Mouse (Mus musculus) thymus, postnatal 25 days (tissue): ENCODE results near the gene Cdh13.

Experiments
- DNase-seq: peaks from one replicate; pipeline ENCODE4 v3.0.0; 2022

Gene Cdh13

DNA sequence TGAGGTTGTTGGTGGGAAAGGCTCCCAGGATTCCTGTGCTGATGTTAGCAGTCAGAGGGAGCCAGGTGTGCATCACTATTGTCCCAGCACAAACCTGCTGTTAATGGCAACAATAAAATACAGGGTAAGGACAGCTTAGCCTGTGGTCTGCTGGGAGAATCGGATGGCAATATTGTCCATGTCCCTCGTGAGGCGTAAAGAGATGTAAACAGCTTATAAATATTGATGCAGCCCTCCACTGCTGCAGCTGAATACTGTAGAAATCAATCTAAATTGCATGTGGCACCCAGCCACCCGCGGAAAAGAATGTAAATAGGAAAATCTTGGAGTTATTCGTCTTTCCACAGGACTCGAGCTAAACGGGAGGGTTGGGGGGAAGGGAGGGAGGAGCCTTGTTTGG is 844.3 kb downstream of the Cdh13 start:
- no peak for DNase-seq

- DNase-seq, result no peak
Measured at GRCm38 (mm10) chr8:119128266-119128665, 844.7 kb downstream of the Cdh13 start.

- DNase-seq, result no peak
Measured at GRCm38 (mm10) chr8:119156454-119156921, 873.0 kb downstream of the Cdh13 start.

DNA sequence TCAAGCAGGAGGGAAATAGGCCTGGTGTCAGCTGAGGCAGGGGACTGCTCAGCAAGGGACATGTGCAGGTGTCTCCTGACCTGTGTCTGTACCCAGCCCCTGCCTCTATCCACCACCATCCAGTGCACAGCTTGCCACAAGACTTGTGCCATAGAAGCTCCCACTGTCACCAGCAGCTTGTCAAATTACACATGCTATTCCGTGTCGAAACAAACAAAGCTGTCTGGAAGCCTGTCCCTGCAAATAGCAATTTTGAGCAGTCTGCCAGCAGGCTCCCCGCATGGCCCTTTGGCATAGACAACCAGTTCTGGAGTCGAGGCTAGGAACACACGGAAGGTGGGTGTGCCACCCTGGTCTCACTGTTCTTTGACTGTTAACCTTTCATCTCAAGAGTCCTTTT is 875.1 kb downstream of the Cdh13 start:
- DNase-seq, result no peak

GRCm38 (mm10) chr8:119159794-119160193 is 876.3 kb downstream of the Cdh13 start:
- DNase-seq, result no peak

- DNase-seq, result no peak
Measured at GRCm38 (mm10) chr8:119164076-119164475, 880.5 kb downstream of the Cdh13 start.

DNA sequence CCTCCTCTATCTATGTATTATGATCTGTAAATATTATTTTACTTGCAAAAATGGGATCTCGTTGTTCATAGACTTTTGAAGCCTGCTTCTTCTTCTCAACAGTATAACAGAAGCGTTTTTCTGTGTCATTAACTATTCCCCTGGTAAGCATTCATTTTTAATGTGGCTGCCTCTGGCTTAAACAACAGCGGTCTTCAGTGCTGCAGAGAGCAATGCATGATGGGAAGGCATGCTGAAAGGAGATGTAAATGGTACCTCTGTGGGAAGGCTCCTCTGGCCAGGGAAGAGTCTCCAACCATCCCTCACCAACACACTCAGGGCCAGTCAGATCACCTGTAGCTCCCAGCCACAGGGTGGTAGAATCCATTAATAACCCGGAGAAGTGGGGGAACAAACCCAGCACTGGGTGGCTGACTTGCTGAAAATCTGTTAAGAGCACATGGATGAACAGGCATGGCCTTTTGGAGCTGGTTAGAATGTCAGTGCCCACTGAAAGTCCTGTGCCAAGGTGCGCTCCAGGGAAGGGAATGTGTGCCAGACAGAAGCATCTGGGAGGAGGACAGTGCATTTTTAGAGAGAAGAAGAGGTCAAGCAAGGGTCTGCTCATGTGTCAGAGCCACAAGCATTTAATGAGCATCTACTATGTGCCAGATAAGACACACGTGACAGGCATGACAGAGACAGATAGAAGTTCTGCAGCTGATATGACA is 893.8 kb downstream of the Cdh13 start:
- DNase-seq, result no peak

DNA sequence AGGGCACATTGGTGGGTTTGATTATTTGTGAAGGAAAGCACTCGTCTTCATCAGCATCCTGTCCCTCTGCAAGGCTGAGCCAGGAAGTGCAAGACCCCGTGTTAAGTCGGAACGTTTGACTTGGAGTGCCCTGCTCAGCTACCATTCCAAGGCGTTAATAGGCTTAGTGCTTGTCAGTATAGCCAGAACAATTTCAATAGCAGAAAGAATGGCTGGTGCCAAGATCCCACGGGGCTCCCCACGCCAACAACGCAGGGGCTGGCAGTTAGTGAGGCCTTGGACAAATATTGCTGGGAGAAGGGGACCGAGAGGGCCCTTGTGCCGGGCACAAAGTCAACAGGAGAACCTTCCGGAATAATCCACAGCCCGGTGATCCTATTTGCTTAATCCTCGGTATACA is 897.1 kb downstream of the Cdh13 start:
- DNase-seq, result no peak

GRCm38 (mm10) chr8:119195695-119196094 is 912.2 kb downstream of the Cdh13 start:
- DNase-seq, result no peak

DNA sequence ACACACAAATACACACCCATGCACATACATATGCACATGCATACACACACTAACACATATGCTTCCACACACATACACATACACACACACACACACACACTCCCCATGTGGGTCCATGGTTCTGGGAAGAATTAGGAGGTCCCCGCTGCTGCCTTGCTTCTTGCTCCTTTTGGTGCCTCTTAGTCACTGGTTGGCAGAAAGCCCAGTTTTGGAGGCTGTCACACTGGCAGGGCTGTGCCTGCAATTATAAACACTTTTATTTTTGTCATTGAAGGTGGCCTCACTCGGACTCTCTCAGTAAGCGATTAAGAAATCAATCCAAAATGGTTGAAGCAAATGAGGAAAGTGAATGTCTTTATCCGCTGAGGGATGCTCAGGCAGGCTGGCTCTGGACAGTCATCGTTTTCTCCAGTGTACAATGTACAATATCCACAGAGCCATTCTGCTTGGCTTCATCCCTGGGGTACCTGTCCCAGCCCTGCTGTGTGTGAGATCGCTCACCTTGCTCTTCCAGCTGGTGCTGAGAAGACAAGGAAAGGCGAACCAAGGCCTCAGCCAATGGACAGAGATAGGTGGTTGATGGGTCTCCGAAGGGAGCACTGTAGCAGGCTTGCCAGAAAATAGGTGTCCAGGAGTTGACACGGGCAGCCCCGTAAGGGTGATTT is 913.1 kb downstream of the Cdh13 start:
- DNase-seq, result no peak

- DNase-seq, result no peak
Measured at GRCm38 (mm10) chr8:119208567-119208966, 925.0 kb downstream of the Cdh13 start.

DNA sequence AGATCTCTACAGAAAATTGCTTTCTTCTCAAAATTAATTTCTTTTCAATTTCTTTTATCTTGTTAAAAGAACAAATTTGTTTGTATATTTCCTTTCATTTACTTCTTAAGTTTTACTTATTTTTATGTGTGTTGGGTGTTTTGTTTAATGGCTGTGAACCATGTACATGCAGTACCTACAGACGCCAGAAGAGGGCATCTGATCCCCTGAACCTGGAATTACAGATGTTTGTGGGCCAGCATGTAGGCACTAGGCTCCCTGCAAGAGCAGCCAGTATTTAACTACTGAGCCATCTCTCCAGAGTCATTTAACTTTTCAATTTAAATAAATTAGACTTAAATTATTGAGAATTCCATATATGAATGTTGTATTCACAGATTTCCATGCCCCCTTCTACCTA is 941.0 kb downstream of the Cdh13 start:
- peak; percentile 25 for DNase-seq

DNA sequence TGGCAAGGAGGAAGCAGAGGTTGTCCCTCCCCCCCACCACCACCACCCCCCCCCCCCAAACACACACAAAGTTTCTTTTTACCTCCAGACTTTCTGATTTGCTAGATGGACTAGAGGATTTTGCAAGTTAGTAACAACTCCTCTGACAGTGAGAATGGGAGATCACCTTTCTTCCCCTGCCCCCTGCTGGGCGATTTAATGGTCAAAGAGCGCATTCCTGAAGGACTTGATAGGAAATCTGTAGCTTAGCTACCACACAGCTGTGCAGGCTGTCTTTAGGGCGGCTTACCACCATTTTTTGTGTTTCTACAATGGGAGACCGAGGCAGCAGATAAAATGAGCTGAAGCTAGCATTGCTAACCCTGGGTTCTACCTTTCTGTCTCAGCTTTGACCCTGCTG is 961.6 kb downstream of the Cdh13 start:
- DNase-seq, result no peak

DNA sequence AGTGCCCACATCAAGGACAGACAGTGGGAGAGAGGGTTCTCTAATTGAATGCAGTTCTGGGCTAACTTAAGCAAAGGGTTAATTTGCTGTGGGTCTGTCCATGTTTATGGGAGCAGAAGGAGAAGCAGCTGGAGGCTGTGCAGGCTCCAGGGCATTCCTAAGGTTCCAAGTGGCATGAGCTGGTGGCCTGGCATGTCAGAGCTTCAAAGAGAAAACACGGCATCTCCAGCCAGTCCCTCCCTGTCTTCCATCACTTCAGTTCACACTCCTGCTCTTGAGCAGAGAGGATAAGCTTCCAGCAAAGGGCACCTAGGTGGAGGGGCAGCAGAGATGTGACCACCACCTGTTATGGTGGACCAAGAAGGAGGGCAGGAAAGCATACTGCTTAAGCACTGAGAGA is 962.1 kb downstream of the Cdh13 start:
- no peak for DNase-seq

DNA sequence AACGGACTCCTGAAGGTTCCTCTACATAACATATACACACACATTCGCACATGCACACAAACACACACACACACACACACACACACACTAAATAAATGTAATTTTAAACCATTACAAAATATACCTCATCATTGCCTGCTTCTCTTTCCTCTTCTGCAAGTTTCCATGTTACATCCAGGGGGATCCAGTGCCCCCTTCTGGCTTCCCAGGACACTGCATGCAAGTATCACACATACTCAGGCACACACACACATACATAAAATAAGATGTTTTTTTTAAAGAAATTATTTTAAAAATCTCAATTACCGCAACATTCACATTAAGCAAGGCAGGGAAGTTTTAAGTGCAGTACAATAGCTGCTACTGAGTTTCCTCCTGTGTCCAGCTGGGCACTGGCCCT is 970.8 kb downstream of the Cdh13 start:
- no peak for DNase-seq

DNA sequence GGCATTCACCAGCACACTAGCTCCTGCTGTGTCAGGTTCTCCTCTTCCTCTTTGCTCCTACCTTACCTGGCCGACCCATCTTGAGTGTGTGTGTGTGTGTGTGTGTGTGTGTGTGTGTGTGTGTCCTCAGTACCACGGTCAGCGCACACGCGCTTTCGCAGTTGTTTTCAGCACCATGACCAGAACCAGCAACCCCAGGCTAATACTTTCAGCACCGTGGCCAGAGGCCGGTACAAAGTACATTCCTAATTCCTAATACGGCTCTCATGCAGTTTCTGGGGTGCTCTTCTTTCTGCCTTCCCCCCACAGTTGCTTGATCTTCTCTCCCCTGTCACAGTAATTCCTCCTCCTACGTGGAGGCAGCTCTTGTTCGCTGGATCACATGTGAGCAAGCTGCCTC is 975.1 kb downstream of the Cdh13 start:
- DNase-seq, result no peak

- no peak for DNase-seq
Measured at GRCm38 (mm10) chr8:119263750-119264149, 980.2 kb downstream of the Cdh13 start.

DNA sequence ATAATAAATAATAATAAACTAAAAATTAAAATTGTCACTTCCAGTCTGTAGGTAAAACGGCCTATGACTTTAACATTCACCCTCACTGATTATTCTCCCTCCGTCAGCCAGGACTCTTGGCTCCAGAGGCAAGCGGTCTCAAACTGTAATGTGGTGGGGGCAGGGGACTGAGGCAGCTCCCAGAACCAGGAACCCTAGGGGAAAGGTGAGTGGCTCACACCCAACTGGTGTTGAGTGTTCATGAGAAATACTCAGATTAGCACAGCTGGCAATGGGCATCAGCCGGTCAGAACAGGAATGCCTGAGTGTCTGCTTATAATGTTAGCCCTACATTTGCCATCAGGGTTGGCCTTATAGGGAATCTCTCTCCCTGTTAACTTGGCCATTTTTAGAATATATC is 982.8 kb downstream of the Cdh13 start:
- no peak for DNase-seq

- no peak for DNase-seq
Measured at GRCm38 (mm10) chr8:119269576-119269975, 986.0 kb downstream of the Cdh13 start.

DNA sequence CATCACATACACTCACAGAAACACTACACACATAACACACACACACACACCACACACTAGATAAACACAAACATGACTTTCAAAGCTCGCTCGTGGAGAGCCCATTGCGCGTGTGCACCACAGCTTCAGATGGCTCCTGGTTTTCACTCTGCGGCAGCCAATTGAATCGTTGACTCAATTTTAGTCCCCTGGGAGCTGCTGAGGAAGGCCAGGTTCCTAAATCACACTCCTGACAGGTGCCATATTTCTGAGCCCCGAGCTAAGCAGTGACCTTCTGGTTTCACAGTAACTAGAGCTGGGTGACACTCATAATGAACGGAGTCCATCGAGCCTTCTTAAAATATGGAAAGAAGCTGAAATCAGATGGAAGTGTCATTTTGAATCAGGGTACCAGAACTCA is 986.8 kb downstream of the Cdh13 start:
- no peak for DNase-seq

GRCm38 (mm10) chr8:119272891-119273290 is 989.4 kb downstream of the Cdh13 start:
- DNase-seq, result no peak

- DNase-seq, result no peak
Measured at GRCm38 (mm10) chr8:119275442-119275841, 991.9 kb downstream of the Cdh13 start.

- DNase-seq, result no peak
Measured at GRCm38 (mm10) chr8:119277047-119277451, 993.5 kb downstream of the Cdh13 start.

DNA sequence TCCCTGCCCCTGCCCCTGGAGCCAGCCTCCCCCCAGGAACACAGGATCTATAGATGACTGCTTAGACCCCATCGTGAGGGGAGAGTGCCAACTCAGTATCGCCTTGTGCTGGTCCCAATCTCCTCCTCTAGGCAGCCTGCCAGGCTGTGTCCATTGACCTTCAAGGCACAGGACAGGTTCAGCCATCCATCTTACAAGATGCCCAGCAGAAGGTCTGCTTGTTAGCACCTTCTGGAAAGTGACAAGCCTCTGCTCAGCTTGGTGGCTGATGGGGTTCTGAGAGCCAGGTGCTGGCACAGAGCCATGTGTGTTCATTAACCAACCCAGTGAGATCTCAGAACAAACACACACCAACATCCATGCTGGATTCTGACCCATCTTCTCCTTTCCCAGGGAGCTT is 998.2 kb downstream of the Cdh13 start:
- DNase-seq, result no peak

DNA sequence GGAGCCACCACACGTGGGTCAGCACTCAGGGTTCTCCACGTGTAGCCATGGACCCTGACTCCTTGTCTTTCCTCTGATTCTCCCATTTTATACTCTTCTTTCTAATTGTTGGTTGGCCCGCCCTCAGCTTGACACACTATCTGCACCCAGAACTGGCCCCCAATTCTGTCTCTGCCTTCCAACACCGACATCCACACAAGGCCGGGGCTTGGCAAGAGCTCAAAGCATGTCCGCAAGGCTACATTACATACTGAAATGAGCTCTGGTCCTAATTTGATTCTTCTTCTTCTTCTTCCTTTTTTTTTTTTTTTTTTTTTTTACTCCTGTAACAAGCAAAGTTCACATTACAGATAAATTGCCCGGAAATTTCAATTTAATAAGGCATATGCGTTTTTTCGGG is 1001.0 kb downstream of the Cdh13 start:
- no peak for DNase-seq
